Mouse (Mus musculus): ENCODE data around the gene Serinc1. TPM values are rescaled to one million over a fixed set of nuclear protein-coding genes. Genes with fewer than 3 reads are reported as not detected.

Serinc1 gene
- polyA plus RNA-seq, 1 experiment from 2014 or later, result 86.5 TPM

- no peak for DNase-seq (ENCODE audit: low spot score)
- no peaks in the 10 kb centered on the region for H3K9me3 ChIP-seq (ENCODE audit: control insufficient read depth, low read length)
Measured at GRCm38 (mm10) chr10:57477121-57477843, 55.0 kb downstream of the Serinc1 start.

More at GRCm38 (mm10) chr10:57477121-57477843, 55.0 kb downstream of the Serinc1 start:
- Histone ChIP-seq H3K9ac (ENCODE audit: low read length) (no peak overlapping the region), H3K27ac (replicated peaks) (no peak overlapping the region), H3K4me2 (replicated peaks; ENCODE audit: low read depth) (no peak overlapping the region), H3K4me1 (replicated peaks; ENCODE audit: control insufficient read depth, insufficient read depth) (no peaks in the 10 kb centered on the region), H3K4me3 (ENCODE audit: low read depth, low read length) (no peak overlapping the region), H3K27me3 (ENCODE audit: control insufficient read depth, insufficient read depth, low read length) (no peaks in the 10 kb centered on the region), H3K36me3 (ENCODE audit: control insufficient read depth, insufficient read depth, low read length) (no peaks in the 10 kb centered on the region)
- TF ChIP-seq CTCF (IDR thresholded peaks at IDR 0.05; ENCODE audit: low read depth) (no peak), EP300 (optimal IDR thresholded peaks at IDR 0.05) (no peak)
- WGBS, result 64% methylated on average over 9 of the region's 9 CpGs
- ATAC-seq (ENCODE audit: low FRiP score, low TSS enrichment), result no peak

Other genes starting within 250 kb of the Serinc1 start
- 11.2 and 12.7 TPM in 2 replicates for gene Hsf2, start 46.1 kb downstream of the Serinc1 start, polyA plus RNA-seq (2015; fragmentation: Nextera tagmentation; extraction: Ambion mirVana)
- gene Pkib, start 99.5 kb upstream of the Serinc1 start, polyA plus RNA-seq (2015; fragmentation: Nextera tagmentation; extraction: Ambion mirVana), result 1.8 and 2.1 TPM in 2 replicates